Mouse (Mus musculus): ENCODE measurements around the gene Prkag2. TPM values are rescaled to one million over a fixed set of nuclear protein-coding genes. Genes with fewer than 3 reads are reported as not detected.

Prkag2 gene
- polyA plus RNA-seq, 1 experiment from 2014 or later: 90.9 TPM

DNA sequence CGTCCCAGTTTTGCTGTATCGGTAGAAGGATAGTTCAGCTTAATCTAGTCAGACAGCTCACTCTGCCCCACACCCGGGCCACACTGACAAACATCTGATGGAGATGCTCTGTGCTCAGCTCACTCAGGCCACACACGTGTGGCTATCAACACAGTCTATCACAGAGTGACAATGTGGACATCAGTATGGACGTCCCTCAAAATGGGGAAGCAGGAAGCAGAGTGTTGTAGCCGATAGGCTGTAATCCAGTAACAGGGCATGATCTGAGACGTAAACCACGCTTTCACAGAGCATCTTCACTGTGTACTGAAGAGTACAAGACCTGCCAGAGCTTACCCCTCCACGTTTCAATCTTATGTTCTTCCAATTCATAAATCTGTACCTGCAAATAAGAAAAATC lies 223.8 kb downstream of the Prkag2 start:
- 92% methylated on average over 9 of the region's 9 CpGs for WGBS
- no peaks in the 10 kb centered on the region for H3K4me1 ChIP-seq
- H3K9me3 ChIP-seq (replicated peaks): no peaks in the 10 kb centered on the region
- no peaks in the 10 kb centered on the region for H3K27me3 ChIP-seq (replicated peaks)
- H3K4me2 ChIP-seq: no peak overlapping the region
- H3K4me3 ChIP-seq (replicated peaks): no peak overlapping the region
- H3K36me3 ChIP-seq: peaks cover 33% of the 10 kb centered on the region
- H3K27ac ChIP-seq (replicated peaks): no peak overlapping the region
- no peak for ATAC-seq (ENCODE audit: low FRiP score)
- no peak overlapping the region for H3K9ac ChIP-seq (replicated peaks)

DNA sequence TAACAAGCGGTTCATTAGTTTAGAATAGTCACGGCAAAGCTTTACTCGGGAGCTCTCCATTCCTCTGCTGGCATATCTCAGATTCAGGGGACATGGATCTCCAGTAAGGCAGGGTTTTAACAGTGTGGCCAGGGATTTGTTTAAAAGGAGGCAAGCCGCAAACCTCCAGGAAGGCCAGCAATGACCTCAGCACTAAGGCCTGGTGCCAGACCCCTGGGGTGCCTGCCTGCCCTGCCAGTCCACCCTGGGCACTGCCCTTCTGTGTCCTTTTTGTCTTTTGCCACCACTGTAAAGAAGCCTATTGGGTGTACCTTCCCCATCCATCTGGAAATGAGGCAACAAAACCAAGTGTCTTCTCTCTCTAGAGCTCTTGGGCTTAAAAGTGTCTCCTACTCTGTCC lies 226.3 kb downstream of the Prkag2 start:
- H3K27me3 ChIP-seq (replicated peaks): no peaks in the 10 kb centered on the region
- H3K36me3 ChIP-seq: peaks cover 29% of the 10 kb centered on the region
- no peak overlapping the region for H3K27ac ChIP-seq (replicated peaks)

GRCm38 (mm10) chr5:24873221-24873620 lies 227.2 kb downstream of the Prkag2 start:
- ATAC-seq (ENCODE audit: low FRiP score): no peak
- Histone ChIP-seq H3K27ac (replicated peaks) (no peak overlapping the region), H3K9me3 (replicated peaks) (no peaks in the 10 kb centered on the region), H3K4me1 (no peaks in the 10 kb centered on the region), H3K36me3 (peaks cover 32% of the 10 kb centered on the region), H3K9ac (replicated peaks) (no peak overlapping the region), H3K4me2 (no peak overlapping the region), H3K4me3 (replicated peaks) (no peak overlapping the region), H3K27me3 (replicated peaks) (no peaks in the 10 kb centered on the region)
- 77% methylated on average over 6 of the region's 6 CpGs for WGBS

More for the DNA sequence above, 226.3 kb downstream of the Prkag2 start:
- H3K9me3 ChIP-seq (replicated peaks): no peaks in the 10 kb centered on the region
- ATAC-seq (ENCODE audit: low FRiP score): no peak
- H3K4me3 ChIP-seq (replicated peaks): no peak overlapping the region
- no peak overlapping the region for H3K9ac ChIP-seq (replicated peaks)
- 87% methylated on average over 4 of the region's 4 CpGs for WGBS
- H3K4me2 ChIP-seq: no peak overlapping the region
- H3K4me1 ChIP-seq: no peaks in the 10 kb centered on the region

GRCm38 (mm10) chr5:24871276-24871675 lies 229.2 kb downstream of the Prkag2 start:
- no peak overlapping the region for H3K27ac ChIP-seq (replicated peaks)
- 94% methylated on average over 12 of the region's 12 CpGs for WGBS

GRCm38 (mm10) chr5:24869796-24870289 lies 230.6 kb downstream of the Prkag2 start:
- no peak for ATAC-seq (ENCODE audit: low FRiP score)
- WGBS: 75% methylated on average over 11 of the region's 11 CpGs

More at GRCm38 (mm10) chr5:24871276-24871675, 229.2 kb downstream of the Prkag2 start:
- Histone ChIP-seq H3K36me3 (peaks cover 40% of the 10 kb centered on the region), H3K4me1 (no peaks in the 10 kb centered on the region), H3K4me3 (replicated peaks) (no peak overlapping the region), H3K4me2 (no peak overlapping the region), H3K9me3 (replicated peaks) (no peaks in the 10 kb centered on the region), H3K9ac (replicated peaks) (no peak overlapping the region), H3K27me3 (replicated peaks) (no peaks in the 10 kb centered on the region)
- ATAC-seq (ENCODE audit: low FRiP score): no peak

GRCm38 (mm10) chr5:24863804-24864203 lies 236.6 kb downstream of the Prkag2 start:
- ATAC-seq (ENCODE audit: low FRiP score): no peak
- H3K27me3 ChIP-seq (replicated peaks): no peaks in the 10 kb centered on the region

More at GRCm38 (mm10) chr5:24869796-24870289, 230.6 kb downstream of the Prkag2 start:
- Histone ChIP-seq H3K4me1 (no peaks in the 10 kb centered on the region), H3K4me2 (no peak overlapping the region), H3K27me3 (replicated peaks) (no peaks in the 10 kb centered on the region), H3K9ac (replicated peaks) (no peak overlapping the region), H3K27ac (replicated peaks) (no peak overlapping the region), H3K36me3 (peaks cover 39% of the 10 kb centered on the region), H3K4me3 (replicated peaks) (no peak overlapping the region), H3K9me3 (replicated peaks) (no peaks in the 10 kb centered on the region)

DNA sequence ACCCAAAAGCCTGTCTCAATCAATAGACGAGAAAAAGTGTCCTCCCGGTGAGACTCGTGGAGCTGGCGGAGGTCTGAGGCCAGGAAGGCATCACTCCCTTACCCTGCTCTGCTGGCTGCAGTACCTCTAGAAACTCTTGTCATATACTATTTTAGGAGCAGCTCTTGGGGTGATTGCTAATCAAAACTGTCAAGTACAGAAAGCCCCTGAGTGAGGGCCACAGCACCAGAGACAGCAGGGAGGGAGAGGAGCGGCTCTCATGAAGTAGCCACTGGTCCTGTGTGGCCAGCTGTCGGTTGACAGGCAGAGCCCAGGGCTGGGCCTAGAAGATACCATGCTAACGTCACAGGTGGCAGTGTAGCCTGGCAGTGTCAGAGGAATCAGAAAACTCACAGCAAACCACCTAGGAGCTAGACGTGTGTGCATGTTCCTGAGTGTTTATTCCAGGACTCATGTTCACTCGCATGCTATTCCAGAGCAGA lies 239.0 kb downstream of the Prkag2 start:
- Histone ChIP-seq H3K4me3 (replicated peaks) (no peak overlapping the region), H3K9ac (replicated peaks) (no peak overlapping the region), H3K27ac (replicated peaks) (no peak overlapping the region), H3K36me3 (peaks cover 41% of the 10 kb centered on the region), H3K9me3 (replicated peaks) (no peaks in the 10 kb centered on the region), H3K4me1 (no peaks in the 10 kb centered on the region), H3K4me2 (no peak overlapping the region), H3K27me3 (replicated peaks) (no peaks in the 10 kb centered on the region)
- ATAC-seq (ENCODE audit: low FRiP score): no peak
- 89% methylated on average over 9 of the region's 9 CpGs for WGBS

More at GRCm38 (mm10) chr5:24863804-24864203, 236.6 kb downstream of the Prkag2 start:
- no peaks in the 10 kb centered on the region for H3K9me3 ChIP-seq (replicated peaks)
- no peaks in the 10 kb centered on the region for H3K4me1 ChIP-seq
- H3K9ac ChIP-seq (replicated peaks): no peak overlapping the region
- no peak overlapping the region for H3K4me2 ChIP-seq
- no peak overlapping the region for H3K27ac ChIP-seq (replicated peaks)
- WGBS: 86% methylated on average over 12 of the region's 12 CpGs
- H3K36me3 ChIP-seq: peaks cover 59% of the 10 kb centered on the region
- H3K4me3 ChIP-seq (replicated peaks): no peak overlapping the region

GRCm38 (mm10) chr5:24860635-24861448 lies 239.6 kb downstream of the Prkag2 start:
- no peaks in the 10 kb centered on the region for H3K4me1 ChIP-seq
- 0 out of 2 replicates have a peak overlapping the region, but pooled peaks have one; percentile 9 for H3K27ac ChIP-seq (replicated peaks)
- no peak overlapping the region for H3K4me2 ChIP-seq
- peak; percentile 77 for ATAC-seq (ENCODE audit: low FRiP score)
- H3K27me3 ChIP-seq (replicated peaks): no peaks in the 10 kb centered on the region
- no peaks in the 10 kb centered on the region for H3K9me3 ChIP-seq (replicated peaks)
- H3K9ac ChIP-seq (replicated peaks): no peak overlapping the region
- WGBS: 80% methylated on average over 13 of the region's 13 CpGs
- H3K4me3 ChIP-seq (replicated peaks): no peak overlapping the region
- H3K36me3 ChIP-seq: peaks cover 37% of the 10 kb centered on the region

DNA sequence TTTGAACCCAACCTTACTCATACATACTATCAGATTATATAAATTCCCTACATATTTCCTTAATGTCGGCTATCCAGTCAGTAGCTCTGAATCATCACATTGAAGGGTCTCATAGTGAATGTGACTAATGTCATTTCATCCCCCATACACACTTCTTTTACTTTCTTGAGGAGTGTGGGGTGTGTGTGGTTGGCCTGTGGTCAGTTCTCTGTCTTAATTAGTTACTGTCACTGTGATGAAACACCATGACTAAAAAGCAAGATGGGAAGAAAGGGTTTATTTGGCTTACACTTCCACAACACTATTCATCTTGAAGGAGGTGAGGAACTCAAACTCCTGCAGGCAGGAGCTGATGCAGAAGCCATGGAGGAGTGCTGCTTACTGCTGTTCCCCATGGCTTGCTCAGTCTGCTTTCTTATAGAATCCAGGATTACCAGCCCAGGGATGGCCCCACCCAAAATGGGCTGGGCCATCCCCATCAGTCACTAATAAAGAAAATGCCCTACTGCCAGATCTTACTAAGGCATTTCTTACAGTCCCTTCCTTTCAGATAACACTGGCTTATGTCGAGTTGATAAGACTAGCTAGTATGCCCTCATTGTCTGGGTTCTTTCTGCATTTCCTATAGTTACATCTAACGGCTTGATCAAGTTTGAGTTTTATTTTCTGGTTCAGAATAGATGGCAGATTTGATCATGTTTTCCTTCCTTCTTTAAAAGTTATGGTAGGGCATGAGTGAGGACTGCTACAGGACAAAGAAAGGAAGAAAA lies 240.5 kb downstream of the Prkag2 start:
- ATAC-seq (ENCODE audit: low FRiP score): no peak
- Histone ChIP-seq H3K27me3 (replicated peaks) (no peaks in the 10 kb centered on the region), H3K4me2 (no peak overlapping the region), H3K4me1 (no peaks in the 10 kb centered on the region), H3K9ac (replicated peaks) (no peak overlapping the region), H3K27ac (replicated peaks) (no peak overlapping the region), H3K9me3 (replicated peaks) (no peaks in the 10 kb centered on the region), H3K36me3 (peaks cover 34% of the 10 kb centered on the region), H3K4me3 (replicated peaks) (no peak overlapping the region)
- 83% methylated on average over 3 of the region's 3 CpGs for WGBS

DNA sequence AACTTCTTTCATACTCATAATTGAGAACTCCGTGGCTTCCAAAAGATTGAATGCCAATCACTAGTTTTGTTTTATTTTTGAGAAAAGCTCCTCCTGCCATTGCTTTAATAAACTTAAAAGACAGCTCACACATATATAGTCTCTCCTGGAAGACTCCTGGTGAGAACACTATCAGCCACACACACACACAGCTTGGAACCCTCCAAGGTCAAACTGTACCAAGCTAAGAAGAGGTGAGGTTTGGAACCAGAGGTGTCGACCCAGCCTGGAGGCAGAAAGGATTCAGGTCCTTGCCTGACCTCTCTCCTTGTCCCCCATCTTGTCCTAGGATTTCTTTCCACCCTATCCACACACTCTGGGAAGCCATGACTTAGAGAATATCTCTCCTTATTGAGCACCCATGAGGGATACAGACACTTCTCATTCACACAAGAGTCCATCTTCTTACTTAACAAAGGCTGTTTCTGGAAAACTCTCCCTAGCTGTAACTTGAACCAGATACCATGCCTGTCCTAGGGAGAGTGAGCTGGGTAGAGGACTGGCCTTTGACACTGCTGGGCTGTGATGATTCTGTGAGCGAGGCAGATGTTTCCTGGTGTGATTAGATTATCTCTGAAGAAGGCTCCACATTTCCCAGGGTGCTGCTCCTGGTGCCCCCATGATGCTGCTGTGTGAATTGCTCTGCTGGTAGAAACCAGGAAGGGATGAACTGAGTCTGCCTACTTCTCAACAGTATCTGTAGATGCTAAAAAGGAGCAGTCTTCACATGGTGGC lies 245.4 kb downstream of the Prkag2 start:
- Histone ChIP-seq H3K9me3 (replicated peaks) (no peaks in the 10 kb centered on the region), H3K36me3 (no peaks in the 10 kb centered on the region), H3K27ac (replicated peaks) (no peak overlapping the region), H3K27me3 (replicated peaks) (no peaks in the 10 kb centered on the region), H3K9ac (replicated peaks) (no peak overlapping the region), H3K4me3 (replicated peaks) (no peak overlapping the region), H3K4me2 (no peak overlapping the region), H3K4me1 (no peaks in the 10 kb centered on the region)
- 79% methylated on average over 3 of the region's 3 CpGs for WGBS
- ATAC-seq (ENCODE audit: low FRiP score): no peak

DNA sequence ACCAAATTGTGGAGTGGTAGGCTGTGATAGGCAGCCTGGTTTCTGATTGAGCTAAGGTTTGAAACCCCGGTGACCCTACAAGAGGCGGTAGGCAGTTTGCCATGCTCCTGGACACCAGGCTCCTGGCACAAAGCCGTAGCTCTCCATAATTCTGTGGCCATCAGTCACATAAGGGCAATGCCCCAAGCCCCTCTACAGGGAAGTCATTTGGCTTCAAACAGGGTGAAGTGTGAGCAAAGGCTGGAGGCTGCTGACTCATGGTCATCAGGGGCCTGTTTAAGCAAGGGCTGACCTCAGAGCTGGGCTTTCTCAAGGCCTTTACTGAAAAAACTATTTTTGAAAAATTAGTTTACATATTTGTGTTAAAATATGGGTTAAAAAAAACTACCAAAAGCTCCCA lies 246.2 kb downstream of the Prkag2 start:
- no peaks in the 10 kb centered on the region for H3K36me3 ChIP-seq
- no peak overlapping the region for H3K4me2 ChIP-seq
- no peak overlapping the region for H3K9ac ChIP-seq (replicated peaks)
- H3K9me3 ChIP-seq (replicated peaks): no peaks in the 10 kb centered on the region
- H3K27me3 ChIP-seq (replicated peaks): no peaks in the 10 kb centered on the region
- H3K4me3 ChIP-seq (replicated peaks): no peak overlapping the region
- no peak for ATAC-seq (ENCODE audit: low FRiP score)
- H3K4me1 ChIP-seq: no peaks in the 10 kb centered on the region
- WGBS: 91% methylated on average over 3 of the region's 3 CpGs
- H3K27ac ChIP-seq (replicated peaks): no peak overlapping the region

All from neural tube, embryonic 15.5 days (tissue).